Mouse (Mus musculus) heart, postnatal 0 days (tissue): ENCODE results near the gene Gm10277.

Experiments
- CTCF ChIP-seq: IDR thresholded peaks from 2 replicates; pipeline ENCODE4 v1.5.1; 2016; ENCODE audit warnings: antibody characterized with exemption, control low read depth, low read depth
- EP300 ChIP-seq: IDR thresholded peaks from 2 replicates; pipeline ENCODE4 v1.6.1; 2016; ENCODE audit warnings: antibody characterized with exemption, low read depth

DNA sequence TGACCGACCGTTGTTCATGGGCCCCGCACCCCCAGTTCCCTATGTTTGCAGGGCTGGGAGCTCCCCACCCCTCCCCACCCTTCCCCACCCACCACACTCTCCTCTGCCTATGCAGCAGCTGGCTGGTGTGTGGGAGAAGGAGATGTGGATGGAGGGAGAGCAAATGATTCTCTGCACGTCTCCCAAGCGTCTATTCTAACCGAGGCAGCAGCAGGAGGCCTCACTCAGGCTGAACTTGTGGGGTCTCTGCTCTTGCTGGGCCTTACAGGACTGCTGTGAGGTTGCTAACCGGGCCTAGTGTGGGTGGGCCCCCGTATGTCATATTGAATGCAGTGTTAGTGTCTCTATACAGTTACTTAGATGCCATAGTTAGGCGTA, 12.9 kb upstream of the Gm10277 start:
- no peak for TF ChIP-seq EP300
- no peak for TF ChIP-seq CTCF
